ENCODE assay signal across 21 mouse cellular contexts in genomic region chr1:152188700-152189099, GRCm38 (mm10).
"Had no signal": no experiment of that assay in that cellular context is flagged by ENCODE, and none has a peak within 500 bp of the region (broad histone marks: within the 10 kb centered on the region; RNA-seq: fewer than 3 reads in every experiment).

No protein-coding gene starts in this region.

- DNase-seq: kidney, adult 2 months; kidney, postnatal 14 days; kidney, postnatal 4 days; left cerebral cortex, postnatal 4 days; liver, postnatal 0 days; lung, embryonic 14.5 days; right cerebral cortex, adult 18-20 months; right cerebral cortex, postnatal 14 days; right cerebral cortex, postnatal 4 days; thymus, postnatal 25 days had no signal

- H3K9ac ChIP-seq: limb, embryonic 12.5 days; limb, embryonic 15.5 days; liver, embryonic 14.5 days; liver, postnatal 0 days; lung, embryonic 14.5 days; midbrain, embryonic 15.5 days; neural tube, embryonic 15.5 days; stomach, embryonic 15.5 days had no signal

- H3K4me1 ChIP-seq: limb, embryonic 12.5 days; limb, embryonic 15.5 days; midbrain, embryonic 15.5 days; stomach, embryonic 15.5 days had no signal

- ATAC-seq: intestine, postnatal 0 days; liver, postnatal 0 days; lung, postnatal 0 days; midbrain, embryonic 15.5 days had no signal

- H3K36me3 ChIP-seq: limb, embryonic 12.5 days; limb, embryonic 15.5 days; midbrain, embryonic 15.5 days; neural tube, embryonic 15.5 days; stomach, embryonic 15.5 days had no signal

- H3K4me2 ChIP-seq: limb, embryonic 12.5 days; limb, embryonic 15.5 days; liver, embryonic 11.5 days; lung, embryonic 14.5 days; midbrain, embryonic 15.5 days; neural tube, embryonic 15.5 days; stomach, embryonic 15.5 days had no signal

- H3K4me3 ChIP-seq: limb, embryonic 12.5 days; limb, embryonic 15.5 days; midbrain, embryonic 15.5 days; myocyte; neural tube, embryonic 15.5 days; stomach, embryonic 15.5 days had no signal

- H3K9me3 ChIP-seq: limb, embryonic 12.5 days; limb, embryonic 15.5 days; midbrain, embryonic 15.5 days; neural tube, embryonic 15.5 days; stomach, embryonic 15.5 days had no signal

- H3K27me3 ChIP-seq: limb, embryonic 12.5 days; limb, embryonic 15.5 days; midbrain, embryonic 15.5 days; neural tube, embryonic 15.5 days; stomach, embryonic 15.5 days had no signal

- H3K27ac ChIP-seq: limb, embryonic 12.5 days; limb, embryonic 15.5 days; liver, embryonic 14.5 days; macrophage; midbrain, embryonic 15.5 days; neural tube, embryonic 15.5 days; stomach, embryonic 15.5 days had no signal
